Mouse (Mus musculus) kidney, postnatal 36 days (tissue): ENCODE data around the gene Top3a.
"Not testable (repeated sequence)": the region's sequence is repeated elsewhere in the genome, so short reads cannot be mapped to it uniquely, and the experiment has no call there.

Source experiments
- DNase-seq, 2 experiments: peaks; one replicate each; pipeline ENCODE4 v3.0.0; 2021 to 2022; ENCODE audit warnings: mixed read lengths in 2 of 2

Gene Top3a

GRCm38 (mm10) chr11:60776829-60777740, at the start of gene Top3a, which contains the start of gene Smcr8:
Top3a (minus strand) TSS chr11:60777365.
Smcr8 (plus strand) TSS chr11:60777524.
- peak; percentile 89 to 93 for DNase-seq

GRCm38 (mm10) chr11:60826700-60827099, 49.5 kb upstream of the Top3a start:
- DNase-seq, result no peak

- peak; percentile 51 to 82 for DNase-seq
These were observed 48.0 kb upstream of the Top3a start for GRCm38 (mm10) chr11:60825191-60825590.

GRCm38 (mm10) chr11:60823771-60824170, 46.6 kb upstream of the Top3a start:
- DNase-seq, result no peak

- peak; percentile 24 to 49 for DNase-seq
These were observed 39.2 kb upstream of the Top3a start for GRCm38 (mm10) chr11:60816398-60816797.

GRCm38 (mm10) chr11:60811618-60812017, 34.5 kb upstream of the Top3a start, which contains the start of gene Shmt1:
Shmt1 (minus strand) TSS chr11:60811718.
- DNase-seq, result not testable (repeated sequence)

GRCm38 (mm10) chr11:60811054-60811460, 33.9 kb upstream of the Top3a start:
- peak; percentile 98 for DNase-seq

- DNase-seq, result peak; percentile 58 to 86
These were observed 33.1 kb upstream of the Top3a start for GRCm38 (mm10) chr11:60810046-60810965.

GRCm38 (mm10) chr11:60809546-60809945, 32.4 kb upstream of the Top3a start:
- DNase-seq, result peak; percentile 60 to 65

GRCm38 (mm10) chr11:60808286-60809070, 31.3 kb upstream of the Top3a start:
- peak; percentile 80 to 82 for DNase-seq

- no peak for DNase-seq
These were observed 23.7 kb upstream of the Top3a start for GRCm38 (mm10) chr11:60800892-60801291.

GRCm38 (mm10) chr11:60799977-60800376, 22.8 kb upstream of the Top3a start:
- DNase-seq, result no peak

- DNase-seq, result no peak
These were observed 19.2 kb upstream of the Top3a start for GRCm38 (mm10) chr11:60796342-60796741.

GRCm38 (mm10) chr11:60790472-60790871, 13.3 kb upstream of the Top3a start:
- DNase-seq, result no peak

GRCm38 (mm10) chr11:60787595-60787994, 10.4 kb upstream of the Top3a start:
- no peak for DNase-seq

- no peak for DNase-seq
These were observed 7.2 kb upstream of the Top3a start for GRCm38 (mm10) chr11:60784179-60784922.

- peak in 1 of 2 experiments; percentile 22 for DNase-seq
These were observed 2.6 kb upstream of the Top3a start for GRCm38 (mm10) chr11:60779673-60780189.

- DNase-seq, result no peak
These were observed 721 bp upstream of the Top3a start for GRCm38 (mm10) chr11:60777801-60778370.

- DNase-seq, result no peak
These were observed 897 bp downstream of the Top3a start for GRCm38 (mm10) chr11:60776107-60776828.

GRCm38 (mm10) chr11:60775578-60775977, 1.6 kb downstream of the Top3a start:
- DNase-seq, result no peak
